8 mouse cellular contexts compared by ENCODE assay signal in the genomic region with DNA sequence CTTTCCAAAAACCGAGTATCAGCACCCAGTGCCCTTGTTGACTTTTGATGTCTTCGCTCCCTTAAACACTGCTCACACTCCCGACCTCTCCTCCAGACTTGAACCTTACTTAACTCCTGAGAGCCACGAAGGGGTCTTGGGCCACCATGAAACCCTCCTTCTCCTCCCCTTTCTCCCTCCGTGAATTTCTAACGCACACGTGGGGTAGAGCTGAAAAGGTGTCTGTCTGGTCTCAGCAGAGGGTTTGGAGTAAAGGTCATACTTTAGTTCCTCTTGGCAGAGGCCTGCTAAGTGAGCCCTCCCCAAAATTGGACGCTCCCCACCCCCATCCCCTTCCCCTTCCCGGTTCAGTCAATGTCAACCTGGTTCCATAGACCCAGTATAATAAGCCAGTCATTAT. TPM values are rescaled to one million over a fixed set of nuclear protein-coding genes. Genes with fewer than 3 reads are reported as not detected.
A peak's percentile ranks its signal among the peaks of the same experiment; 100 is the strongest.
DNase-seq lines count a peak whose midpoint lies in the region; ATAC-seq and TF ChIP-seq lines count a peak whose summit lies in the region.

No protein-coding gene starts in this region.

- peaks cover 2% of the 10 kb centered on the region; the same call in 1 of the 2 replicates for H3K4me1 ChIP-seq in heart, adult 2 months (ENCODE audit: control insufficient read depth, insufficient read depth, low read length)
- peaks cover 15% of the 10 kb centered on the region for H3K4me1 ChIP-seq in hindbrain, embryonic 10.5 days (replicated peaks)
- peaks cover 5% of the 10 kb centered on the region; the same call in 1 of the 2 replicates for H3K4me1 ChIP-seq in limb, embryonic 15.5 days
- H3K4me1 ChIP-seq in olfactory bulb, adult 2 months (ENCODE audit: control insufficient read depth, insufficient read depth, low read length) = peaks cover 2% of the 10 kb centered on the region; the same call in 1 of the 2 replicates

- H3K9me3 ChIP-seq in hindbrain, embryonic 10.5 days = no peaks in the 10 kb centered on the region
- no peaks in the 10 kb centered on the region for H3K9me3 ChIP-seq in limb, embryonic 15.5 days

- under 1% methylated on average over 9 of the region's 9 CpGs for WGBS in heart, adult 2 months
- WGBS in hindbrain, embryonic 10.5 days = 4% methylated on average over 9 of the region's 9 CpGs
- WGBS in limb, embryonic 15.5 days = 2% methylated on average over 9 of the region's 9 CpGs
- WGBS in olfactory bulb, adult 2 months = 5% methylated on average over 9 of the region's 9 CpGs

- no peaks in the 10 kb centered on the region for H3K27me3 ChIP-seq in heart, adult 2 months (ENCODE audit: control insufficient read depth, insufficient read depth, low read length)
- no peaks in the 10 kb centered on the region for H3K27me3 ChIP-seq in hindbrain, embryonic 10.5 days (ENCODE audit: insufficient read depth, poor library complexity, severe bottlenecking)
- no peaks in the 10 kb centered on the region for H3K27me3 ChIP-seq in limb, embryonic 15.5 days

- no peak for ATAC-seq in limb, embryonic 15.5 days (ENCODE audit: insufficient number of reproducible peaks, low FRiP score, low TSS enrichment, low read depth)

- peak overlapping the region; percentile 88 for H3K9ac ChIP-seq in heart, adult 2 months (ENCODE audit: low read depth, low read length)
- H3K9ac ChIP-seq in limb, embryonic 15.5 days = peak overlapping the region; percentile 79; the same call in 1 of the 2 replicates

- H3K27ac ChIP-seq in heart, adult 2 months = peak overlapping the region; percentile 97
- peak overlapping the region; percentile 94 for H3K27ac ChIP-seq in hindbrain, embryonic 10.5 days
- H3K27ac ChIP-seq in limb, embryonic 15.5 days = peak overlapping the region; percentile 88
- H3K27ac ChIP-seq in olfactory bulb, adult 2 months (ENCODE audit: insufficient read depth, low read depth, low read length) = peak overlapping the region; percentile 55

- peak overlapping the region; percentile 65 for H3K4me2 ChIP-seq in limb, embryonic 15.5 days

- peak overlapping the region; percentile 64 for H3K4me3 ChIP-seq in heart, adult 2 months
- peak overlapping the region; percentile 92 for H3K4me3 ChIP-seq in hindbrain, embryonic 10.5 days
- peak overlapping the region; percentile 98 for H3K4me3 ChIP-seq in limb, embryonic 15.5 days
- peak overlapping the region; percentile 83 for H3K4me3 ChIP-seq in olfactory bulb, adult 2 months (ENCODE audit: insufficient read depth, low read depth, low read length)

- TF ChIP-seq EP300 in heart, adult 2 months (IDR thresholded peaks at IDR 0.05; ENCODE audit: insufficient read depth, low read depth, low read length) = no peak

- peak in 1 of 2 experiments; percentile 43 for DNase-seq in heart, adult 2 months
- DNase-seq in heart, postnatal 25 days (ENCODE audit: low spot score) = no peak
- peak; percentile 10 for DNase-seq in brain, adult 2 months (ENCODE audit: low read depth, low spot score)
- no peak for DNase-seq in hindbrain, embryonic 10.5 days (ENCODE audit: low spot score)
- DNase-seq in ovary, adult 18-20 months (ENCODE audit: low spot score) = no peak
- no peak for DNase-seq in urinary bladder, postnatal 14 days (ENCODE audit: low spot score)

- TF ChIP-seq POLR2A in heart, adult 2 months (IDR thresholded peaks at IDR 0.05; ENCODE audit: insufficient read depth, low read depth, low read length) = 0 out of 2 replicates have a peak, but pooled peaks have one; percentile 25
- TF ChIP-seq POLR2A in olfactory bulb, adult 2 months (IDR thresholded peaks at IDR 0.05; ENCODE audit: insufficient read depth, low read depth, low read length) = no peak

- no peak for TF ChIP-seq CTCF in heart, adult 2 months (IDR thresholded peaks at IDR 0.05)
- no peak for TF ChIP-seq CTCF in olfactory bulb, adult 2 months (IDR thresholded peaks at IDR 0.05; ENCODE audit: insufficient read depth, low read depth, low read length)

- intact Hi-C loops in heart, adult 2 months (cut with DNase I) = loop anchor here (2.0 to 10.0 kb wide), 5 partner anchors 41 to 913 kb away; a partner anchor contains a TSS
- intact Hi-C loops in heart, postnatal 25 days (cut with DNase I) = loop anchor here (2.0 to 5.0 kb wide), 3 partner anchors 225 to 539 kb away; a partner anchor contains a TSS

- no peaks in the 10 kb centered on the region for H3K36me3 ChIP-seq in heart, adult 2 months (ENCODE audit: control insufficient read depth, insufficient read depth, low read length)
- H3K36me3 ChIP-seq in hindbrain, embryonic 10.5 days = no peaks in the 10 kb centered on the region
- H3K36me3 ChIP-seq in limb, embryonic 15.5 days = no peaks in the 10 kb centered on the region

- peaks cover 2% of the 10 kb centered on the region for H3K79me2 ChIP-seq in heart, adult 2 months (replicated peaks; ENCODE audit: control insufficient read depth, insufficient read depth, low read length)

RNA-seq across cellular contexts. Expression of a gene that starts 1.2 kb away (rescaled TPM):
- total RNA-seq in heart, adult 2 months (2021) = 100 to 1,000 TPM; 547 to 629 TPM
- polyA plus RNA-seq in heart, adult 2 months (2012; rRNA removed) = 253 and 315 TPM in 2 replicates
- total RNA-seq in heart, postnatal 25 days (2021) = 100 to 1,000 TPM; 640 to 653 TPM
- polyA plus RNA-seq in hindbrain, embryonic 10.5 days (2016; fragmentation: Nextera tagmentation; extraction: Ambion mirVana) = 87.5 and 119 TPM in 2 replicates
- polyA plus RNA-seq in limb, embryonic 15.5 days (2015; fragmentation: Nextera tagmentation; extraction: Ambion mirVana) = 135 and 146 TPM in 2 replicates
- polyA plus RNA-seq in olfactory bulb, adult 2 months (2012; ENCODE audit: insufficient read depth, insufficient read length, low replicate concordance, missing spikeins) = not detected in 2 replicates

RNA-seq across cellular contexts. Expression of a gene that starts 1.4 kb away (rescaled TPM):
- 100 to 1,000 TPM in 1 of 2 experiments, 10 to 100 TPM in 1; 93.6 to 112 TPM for total RNA-seq in heart, adult 2 months (2021)
- polyA plus RNA-seq in heart, adult 2 months (2012; rRNA removed) = 43.3 and 69.8 TPM in 2 replicates
- 10 to 100 TPM; 91.3 to 94.1 TPM for total RNA-seq in heart, postnatal 25 days (2021)
- polyA plus RNA-seq in hindbrain, embryonic 10.5 days (2016; fragmentation: Nextera tagmentation; extraction: Ambion mirVana) = 6.4 and 6.6 TPM in 2 replicates
- polyA plus RNA-seq in limb, embryonic 15.5 days (2015; fragmentation: Nextera tagmentation; extraction: Ambion mirVana) = 18.8 and 19.8 TPM in 2 replicates
- not detected in 2 replicates for polyA plus RNA-seq in olfactory bulb, adult 2 months (2012; ENCODE audit: insufficient read depth, insufficient read length, low replicate concordance, missing spikeins)

RNA-seq across cellular contexts. Expression of a gene that starts 23.3 kb away (rescaled TPM):
- total RNA-seq in heart, adult 2 months (2021) = under 1 TPM in 1 of 2 experiments, not detected in 1; 0.05 TPM
- polyA plus RNA-seq in heart, adult 2 months (2012; rRNA removed) = 0.18 and 0.32 TPM in 2 replicates
- under 1 TPM in 1 of 2 experiments, not detected in 1; 0.22 TPM for total RNA-seq in heart, postnatal 25 days (2021)
- 0.07 TPM in 1 of 2 replicates, not detected in the other for polyA plus RNA-seq in hindbrain, embryonic 10.5 days (2016; fragmentation: Nextera tagmentation; extraction: Ambion mirVana)
- polyA plus RNA-seq in limb, embryonic 15.5 days (2015; fragmentation: Nextera tagmentation; extraction: Ambion mirVana) = 0.13 TPM in 1 of 2 replicates, not detected in the other
- not detected in 2 replicates for polyA plus RNA-seq in olfactory bulb, adult 2 months (2012; ENCODE audit: insufficient read depth, insufficient read length, low replicate concordance, missing spikeins)
